Mouse (Mus musculus) brain, embryonic 18.5 days (tissue): ENCODE measurements around the gene Ralgps2.

ENCODE experiments used
- DNase-seq: peaks from one replicate; pipeline ENCODE4 v3.0.0-alpha.2; 2012; ENCODE audit warnings: low read depth, low spot score

Gene Ralgps2

DNA sequence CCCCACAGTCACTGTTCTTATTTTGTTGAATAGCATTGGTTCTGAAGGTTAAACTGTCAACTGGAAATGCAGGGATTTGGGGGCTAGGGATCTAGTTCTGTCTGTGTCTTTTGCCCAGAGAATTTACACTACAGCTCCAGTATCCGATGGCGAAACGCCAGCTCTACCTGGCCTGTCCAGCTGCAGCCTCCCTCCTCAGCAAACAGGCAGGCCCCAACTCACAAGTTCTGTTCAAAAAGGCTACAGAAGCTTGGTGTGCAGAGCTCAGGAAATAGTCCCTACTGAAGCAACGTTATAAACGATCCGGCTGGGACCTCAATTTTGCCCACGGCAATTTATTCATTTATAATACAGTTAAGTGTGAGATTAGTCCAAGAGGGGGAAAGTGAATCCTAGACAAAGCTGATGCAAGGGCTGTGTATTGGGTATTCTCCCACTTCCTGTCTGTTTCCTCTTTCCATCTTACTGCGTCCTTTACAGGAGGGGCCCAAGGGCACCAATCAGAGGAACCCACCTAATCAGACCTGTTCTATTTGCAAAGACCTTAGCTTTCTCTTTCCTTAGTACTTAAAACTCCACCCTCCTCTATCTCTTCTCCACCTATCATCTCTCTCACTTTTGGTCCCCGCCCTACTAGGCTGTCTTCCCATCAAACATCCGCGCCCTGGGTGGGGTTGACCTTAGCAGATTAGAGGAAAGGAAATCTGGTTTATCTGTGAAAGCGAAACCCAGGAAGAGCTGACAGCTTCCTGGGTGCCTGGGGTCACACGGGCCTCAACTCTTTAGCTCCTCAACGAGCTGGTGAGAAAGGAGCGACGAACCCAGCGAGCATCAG lies 16.7 kb upstream of the Ralgps2 start:
- DNase-seq, result no peak

DNA sequence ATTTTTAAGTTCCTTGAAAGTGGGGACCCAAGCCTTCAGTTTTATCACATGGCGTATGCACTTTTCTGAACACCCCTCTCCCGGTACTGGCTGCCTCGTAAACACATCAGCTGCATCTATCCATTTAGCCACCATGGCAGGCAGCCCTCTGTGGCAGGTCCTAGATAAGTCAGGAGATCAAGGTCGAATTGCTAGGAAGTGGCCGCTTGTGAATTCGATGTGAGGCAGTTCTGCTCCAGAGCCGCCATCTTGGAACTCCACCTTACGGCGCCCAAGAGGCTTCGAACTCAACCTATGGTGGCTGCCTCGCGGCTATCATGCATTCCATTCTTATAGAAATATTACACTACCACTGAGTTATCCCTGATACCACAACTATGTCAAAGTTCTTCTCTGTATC lies 14.8 kb upstream of the Ralgps2 start:
- DNase-seq, result no peak

DNA sequence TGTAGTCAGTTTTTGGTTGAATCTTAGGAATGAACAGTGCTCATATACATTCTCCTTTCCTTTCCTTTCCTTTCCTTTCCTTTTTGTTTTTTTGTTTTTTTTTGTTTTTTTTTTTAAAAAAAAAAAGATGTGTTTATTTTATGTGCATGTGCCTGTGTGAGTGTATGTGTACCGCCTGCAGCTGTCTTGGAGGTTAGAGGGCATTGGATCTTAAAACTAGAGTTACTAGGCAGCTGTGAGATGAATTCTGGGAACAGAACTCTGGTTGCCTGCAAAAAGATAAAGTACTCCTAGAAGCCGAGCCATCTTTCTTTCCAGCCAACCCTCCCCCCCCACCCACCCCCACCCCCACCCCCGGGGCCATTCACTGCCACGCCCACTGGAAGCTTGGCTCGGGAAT lies 10.9 kb upstream of the Ralgps2 start:
- no peak for DNase-seq

DNA sequence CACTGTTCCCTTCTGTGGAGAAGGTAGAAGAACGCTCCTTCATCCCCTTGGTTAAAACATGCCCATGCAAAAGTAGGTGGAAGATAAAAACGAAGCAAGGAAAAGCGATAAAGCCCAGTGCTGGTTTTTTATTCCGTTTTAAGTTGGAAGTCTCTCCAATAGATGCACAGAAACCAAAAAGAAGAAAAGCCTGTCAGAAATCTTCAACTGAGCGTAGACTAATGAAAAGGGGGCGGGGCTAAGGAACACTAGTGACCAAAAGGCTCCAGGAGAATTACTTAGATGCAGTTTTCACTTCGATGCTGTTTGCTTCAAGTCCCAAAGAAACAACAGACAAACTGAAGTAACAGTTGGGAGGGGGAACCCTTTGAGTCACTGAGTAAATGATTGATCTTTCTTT lies 1.2 kb upstream of the Ralgps2 start:
- no peak for DNase-seq

- no peak for DNase-seq
Observed at GRCm38 (mm10) chr1:156940142-156940522, 706 bp upstream of the Ralgps2 start.

DNA sequence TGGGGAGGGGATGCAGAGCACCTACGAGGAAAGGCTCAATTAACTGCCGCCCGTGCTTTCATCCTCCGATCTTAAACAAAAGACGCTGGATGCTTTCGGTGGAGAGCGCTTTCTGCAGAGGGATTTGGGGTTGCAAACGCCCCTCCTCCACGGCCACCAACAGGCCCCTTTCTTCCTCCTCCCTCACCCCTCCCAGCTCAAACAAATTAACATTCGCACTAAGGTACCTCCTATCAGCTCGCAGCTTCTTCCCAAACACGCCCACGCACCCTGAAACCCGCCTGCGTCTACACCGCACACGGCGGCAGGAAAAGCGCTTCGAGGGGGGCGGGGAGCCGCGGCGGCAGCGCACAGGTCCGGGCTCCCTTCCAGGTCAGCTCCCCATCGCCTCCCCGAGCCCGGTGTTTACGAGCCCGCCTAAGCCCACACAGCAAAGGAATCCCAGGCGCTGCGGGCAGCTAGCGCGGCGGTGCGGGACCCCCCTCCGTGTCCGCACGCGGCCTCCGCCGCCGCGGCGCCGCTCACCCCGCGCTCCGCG lies 652 bp downstream of the Ralgps2 start:
- peak; percentile 84 for DNase-seq

DNA sequence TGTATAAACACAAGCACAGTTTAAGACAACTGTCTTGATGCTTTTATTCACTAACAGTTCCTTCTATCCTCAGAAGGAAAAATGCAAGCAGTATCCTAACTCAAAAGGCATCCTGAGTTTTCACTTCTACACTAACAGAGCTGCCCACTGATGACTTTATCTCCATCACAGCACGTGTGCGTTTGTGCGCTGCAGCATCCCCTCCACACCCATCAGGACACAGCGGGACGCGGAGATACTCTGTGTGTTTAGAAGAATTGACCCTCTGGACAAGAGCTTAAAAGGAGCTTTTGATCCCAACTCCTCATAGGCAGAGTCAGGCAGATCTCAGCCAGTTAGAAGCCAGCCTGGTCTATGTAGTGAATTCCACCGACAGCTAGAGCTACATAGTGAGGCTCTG lies 2.0 kb downstream of the Ralgps2 start:
- DNase-seq, result no peak

DNA sequence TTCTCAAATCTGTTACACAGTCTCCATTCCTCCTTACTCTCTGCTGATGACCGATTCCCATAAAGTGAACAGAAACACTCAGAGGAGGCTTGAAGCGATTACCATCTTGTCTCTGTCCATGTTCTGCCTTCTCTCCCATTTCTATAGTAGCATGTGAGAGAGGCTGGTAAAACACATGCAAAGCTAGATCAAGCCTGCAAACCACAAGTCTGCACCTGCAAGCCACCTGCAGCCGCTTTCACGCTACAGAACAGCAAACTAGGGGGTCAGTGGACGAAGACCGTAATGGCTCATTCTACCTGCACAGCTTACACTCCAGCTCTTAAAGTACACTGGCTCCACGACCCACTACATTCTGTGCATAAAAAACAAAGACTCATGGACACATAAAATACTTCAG lies 5.7 kb downstream of the Ralgps2 start:
- no peak for DNase-seq

DNA sequence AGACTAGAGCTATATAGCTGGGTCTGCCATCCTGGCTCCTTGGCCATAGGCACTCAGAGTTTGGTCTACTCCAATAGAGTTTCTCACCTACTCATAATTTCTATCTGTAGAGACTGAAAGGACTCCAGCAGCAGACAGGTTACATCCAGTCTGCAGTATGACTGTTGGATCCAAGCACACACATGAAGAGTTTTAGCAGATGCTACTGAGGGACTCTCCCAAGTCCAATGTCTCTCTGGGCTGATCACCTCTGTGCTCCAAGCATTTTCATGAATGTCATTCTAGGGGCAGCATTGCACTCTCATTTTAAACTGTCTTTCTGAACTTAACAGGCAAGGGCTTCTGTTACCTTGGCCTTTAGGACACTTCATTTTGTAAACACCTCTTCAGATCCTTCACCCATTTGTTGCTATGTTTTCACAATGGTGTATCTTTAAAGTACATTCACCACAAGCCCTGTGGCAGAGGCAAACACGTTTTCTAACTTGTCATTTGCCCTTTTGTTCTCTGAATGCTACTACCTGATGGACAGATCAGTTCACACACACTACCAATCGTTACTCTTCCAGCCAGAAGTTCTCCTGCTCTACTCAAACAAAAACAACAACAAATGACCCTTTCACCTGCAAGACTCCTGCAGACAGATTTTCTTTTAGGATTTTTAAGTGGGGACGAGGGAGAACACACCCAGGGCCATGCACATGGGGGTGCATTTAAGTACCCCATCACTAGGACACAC lies 7.2 kb downstream of the Ralgps2 start:
- no peak for DNase-seq

DNA sequence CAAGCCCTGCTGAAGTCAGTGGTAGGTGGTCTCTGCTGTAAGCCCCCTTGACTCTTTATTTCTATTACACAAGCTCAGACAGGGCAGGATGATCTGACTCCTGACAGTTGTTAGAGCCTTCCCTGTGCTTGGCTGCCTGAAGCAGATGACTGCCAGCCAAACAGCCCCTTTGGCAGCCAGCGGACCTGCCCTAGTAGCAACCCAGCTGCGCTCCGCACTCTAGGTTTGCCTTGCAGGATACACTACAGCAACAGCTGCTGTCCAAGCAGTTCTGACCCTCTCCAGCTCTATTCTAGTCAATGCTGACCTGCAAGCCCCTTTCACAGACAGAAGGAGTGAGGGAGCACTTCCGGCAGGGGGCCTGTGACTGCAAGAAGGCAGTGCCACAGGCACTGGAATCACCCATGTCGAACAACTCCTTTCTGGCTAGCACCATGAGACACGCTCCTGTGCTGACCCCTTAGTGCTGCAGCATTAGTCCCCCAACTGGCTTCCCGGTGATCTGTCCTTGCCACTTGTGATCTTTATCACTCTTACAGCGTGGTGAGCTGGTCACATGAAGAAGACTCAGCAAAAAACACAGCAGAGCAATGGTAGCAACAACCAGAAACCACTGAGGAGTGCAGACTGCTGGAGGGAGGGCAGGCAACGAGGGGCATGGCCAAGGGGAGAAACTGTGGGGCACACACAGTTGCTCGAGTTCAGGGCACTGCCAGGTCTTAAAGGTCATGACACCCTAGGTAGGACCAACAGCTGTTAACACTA lies 8.1 kb downstream of the Ralgps2 start:
- DNase-seq, result no peak

GRCm38 (mm10) chr1:156930263-156930662 lies 9.2 kb downstream of the Ralgps2 start:
- DNase-seq, result no peak

- DNase-seq, result no peak
Observed at GRCm38 (mm10) chr1:156928255-156928654, 11.2 kb downstream of the Ralgps2 start.

- DNase-seq, result no peak
Observed at GRCm38 (mm10) chr1:156923511-156923910, 15.9 kb downstream of the Ralgps2 start.

DNA sequence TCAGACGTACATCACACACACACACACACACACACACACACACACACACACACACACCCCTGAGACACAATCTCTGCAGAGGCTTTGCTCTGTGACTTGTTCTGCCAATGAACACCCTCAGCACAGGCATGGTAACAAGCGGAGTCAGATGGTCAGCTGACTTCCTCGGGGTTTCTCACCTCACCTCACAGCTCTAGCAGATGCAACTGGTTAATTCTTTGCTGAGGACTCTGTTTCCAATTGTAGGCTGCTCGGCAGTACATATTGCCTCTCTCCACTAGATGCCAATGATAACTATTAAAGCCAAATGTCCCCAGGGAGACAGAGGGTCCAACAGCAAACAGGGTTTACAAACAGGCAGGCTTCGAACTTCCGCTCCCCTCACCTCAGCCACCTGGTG lies 16.5 kb downstream of the Ralgps2 start:
- no peak for DNase-seq

GRCm38 (mm10) chr1:156921290-156921994 lies 18.0 kb downstream of the Ralgps2 start:
- no peak for DNase-seq

- peak; percentile 54 for DNase-seq
Observed at GRCm38 (mm10) chr1:156917460-156917859, 22.0 kb downstream of the Ralgps2 start.

GRCm38 (mm10) chr1:156916361-156916760 lies 23.1 kb downstream of the Ralgps2 start:
- no peak for DNase-seq

DNA sequence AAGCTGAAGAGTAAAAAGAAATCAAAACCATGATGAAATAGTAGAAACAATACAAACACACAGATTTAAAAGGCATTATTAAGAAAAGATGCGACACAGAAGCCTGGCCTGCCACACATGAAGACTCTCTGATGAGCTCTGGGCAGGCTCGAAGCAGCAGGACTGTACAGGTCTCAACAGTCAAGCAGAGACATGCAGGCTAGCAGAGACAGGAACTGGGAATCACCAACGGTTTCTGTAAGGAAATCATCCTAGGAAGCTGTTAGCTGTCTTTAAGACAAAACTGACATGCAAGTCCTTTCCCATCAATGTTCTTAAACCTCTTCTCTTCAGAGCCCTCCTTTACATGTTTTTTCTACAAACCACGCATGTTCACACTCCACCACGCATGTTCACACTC lies 24.5 kb downstream of the Ralgps2 start:
- no peak for DNase-seq

GRCm38 (mm10) chr1:156913190-156913589 lies 26.2 kb downstream of the Ralgps2 start:
- DNase-seq, result no peak

DNA sequence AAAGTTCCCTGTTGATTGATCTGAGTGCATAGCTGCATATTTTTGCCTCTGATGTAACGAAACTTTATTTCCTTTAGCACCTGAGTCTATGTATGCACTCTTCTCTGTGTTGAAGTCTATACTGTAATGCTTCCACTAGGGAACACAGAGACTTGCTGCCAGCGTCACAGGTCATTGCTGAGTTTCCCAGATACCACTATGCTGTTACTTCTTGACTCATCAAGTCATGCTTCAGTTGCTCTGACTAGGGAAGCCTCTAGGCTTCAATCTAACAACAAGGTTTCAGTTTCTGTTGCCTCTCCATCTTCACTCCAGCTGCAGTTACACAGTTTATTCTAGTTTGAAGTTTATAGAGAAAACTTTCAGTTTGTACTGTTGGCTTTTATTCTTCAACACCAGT lies 28.5 kb downstream of the Ralgps2 start:
- no peak for DNase-seq

DNA sequence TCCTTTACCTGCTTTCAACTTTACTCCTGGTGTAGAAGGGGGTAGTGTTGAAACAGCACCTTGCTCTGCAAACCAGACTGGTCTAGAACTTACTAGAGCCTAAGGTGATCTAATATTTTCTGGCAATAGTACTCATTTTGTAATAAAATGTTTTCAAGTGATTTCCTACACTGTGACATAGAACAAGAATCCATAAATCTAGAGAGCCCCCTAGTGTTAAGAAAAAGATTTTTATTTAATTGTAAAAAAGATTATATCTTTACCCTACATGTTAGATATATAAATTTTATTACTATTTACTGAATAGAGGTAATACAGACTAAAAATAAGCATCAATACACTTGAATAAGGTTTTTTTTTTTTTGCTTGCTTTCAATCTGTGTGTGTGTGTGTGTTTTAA lies 29.6 kb downstream of the Ralgps2 start:
- no peak for DNase-seq
